Mouse (Mus musculus) ES-E14 (cell line): ENCODE results near the gene Nudt12. TPM values are rescaled to one million over a fixed set of nuclear protein-coding genes. Genes with fewer than 3 reads are reported as not detected.
A peak's percentile ranks its signal among the peaks of the same experiment; 100 is the strongest.

ENCODE experiments used
- DNase-seq: peaks from one replicate; pipeline ENCODE4 v3.0.0-alpha.2; 2013; ENCODE audit warnings: low read depth, low spot score
- H3K27ac ChIP-seq: 2 replicates; pipeline ENCODE4 v1.5.1; 2012; ENCODE audit warnings: low read depth, mild to moderate bottlenecking, low read length, moderate library complexity, mixed read lengths; ENCODE audit not compliant: poor library complexity, insufficient read depth, severe bottlenecking
- H3K36me3 ChIP-seq: 2 replicates; pipeline ENCODE4 v1.6.1; 2012; ENCODE audit warnings: mild to moderate bottlenecking, low read length, moderate library complexity, mixed read lengths; ENCODE audit not compliant: control insufficient read depth, poor library complexity, insufficient read depth, severe bottlenecking
- H3K4me1 ChIP-seq, 2 experiments: fragments of 150-350 bp in 1 of 2; sonication (generic) in 1 of 2; 2 replicates each; pipeline ENCODE4 v1.6.1; 2012; ENCODE audit warnings: low read length in 2 of 2, mild to moderate bottlenecking in 1 of 2, mixed read lengths in 1 of 2; ENCODE audit not compliant: control insufficient read depth in 2 of 2, insufficient read depth in 2 of 2, poor library complexity in 1 of 2
- H3K4me3 ChIP-seq, 2 experiments: fragments of 150-350 bp in 1 of 2; sonication (generic) in 1 of 2; 2 replicates each; pipeline ENCODE4 v1.5.1; 2012; ENCODE audit warnings: low read length in 2 of 2, low read depth in 1 of 2, mild to moderate bottlenecking in 1 of 2, mixed read lengths in 1 of 2; ENCODE audit not compliant: insufficient read depth in 1 of 2, poor library complexity in 1 of 2, severe bottlenecking in 1 of 2
- H3K9ac ChIP-seq: 2 replicates; pipeline ENCODE4 v1.6.1; 2012; ENCODE audit warnings: low read depth, mild to moderate bottlenecking, low read length, mixed read lengths; ENCODE audit not compliant: poor library complexity, insufficient read depth, severe bottlenecking
- H3K9me3 ChIP-seq: fragments of 150-350 bp; sonication (generic); 2 replicates; pipeline ENCODE4 v1.6.1; 2012; ENCODE audit warnings: low read depth, mild to moderate bottlenecking, low read length; ENCODE audit not compliant: control insufficient read depth, insufficient read depth
- CHD2 ChIP-seq: IDR thresholded peaks from 2 replicates; pipeline ENCODE4 v1.6.1; 2014; ENCODE audit warnings: mild to moderate bottlenecking, low read depth, low read length, inconsistent platforms
- HCFC1 ChIP-seq: IDR thresholded peaks from 2 replicates; pipeline ENCODE4 v1.6.1; 2012; ENCODE audit warnings: low read length, inconsistent platforms, borderline replicate concordance; ENCODE audit not compliant: insufficient read depth
- MAFK ChIP-seq: IDR thresholded peaks from 2 replicates; pipeline ENCODE4 v1.6.1; 2014; ENCODE audit warnings: mild to moderate bottlenecking, low read depth, low read length, inconsistent platforms; ENCODE audit not compliant: insufficient read depth
- ZC3H11A ChIP-seq: IDR thresholded peaks from 2 replicates; pipeline ENCODE4 v1.6.1; 2012; ENCODE audit warnings: low read depth, mild to moderate bottlenecking, inconsistent platforms, low read length, borderline replicate concordance
- ZNF384 ChIP-seq: IDR thresholded peaks from 2 replicates; pipeline ENCODE4 v1.6.1; 2012; ENCODE audit warnings: low read depth, low read length, inconsistent platforms
- in situ Hi-C, 2 experiments: fragments of 600-800 bp; cut with MboI; formaldehyde crosslinking; loops; one replicate each; pipeline ENCODE4 v1.15.1; 2025; ENCODE audit warnings: low sequenced_read_pairs in 2 of 2, inconsistent platforms in 1 of 2; ENCODE audit not compliant: unreplicated experiment in 2 of 2
- total RNA-seq: library from RNA; depleted of rRNA; stranded (reverse); fragments of 300-350 nt; gene quantifications from 2 replicates; pipeline ENCODE4 v1.2.3, GENCODE M21; 2012

Gene Nudt12
- total RNA-seq, 1 experiment: 3.4 TPM

GRCm38 (mm10) chr17:59011546-59012307 lies 1.4 kb downstream of the Nudt12 start:
- no peak for DNase-seq
- Histone ChIP-seq H3K9me3 (no peaks in the 10 kb centered on the region), H3K27ac (no peak overlapping the region), H3K9ac (no peak overlapping the region), H3K36me3 (no peaks in the 10 kb centered on the region), H3K4me3 (no peak overlapping the region), H3K4me1 (0 out of 4 replicates have a peak, but pooled peaks cover 0 to 2% of the 10 kb centered on the region in 2 experiments)
- TF ChIP-seq HCFC1: no peak
- no peak for TF ChIP-seq CHD2
- peak; percentile 65; the same call in 1 of the 2 replicates for TF ChIP-seq MAFK
- in situ Hi-C loops: no loop called here

GRCm38 (mm10) chr17:58991275-58991674 lies 21.9 kb downstream of the Nudt12 start, which contains the start of gene Pdzph1:
Gene Pdzph1, minus strand, starts transcription at chr17:58991375.
- in situ Hi-C loops: no loop called here
- TF ChIP-seq CHD2 (no peak), ZC3H11A (no peak), MAFK (no peak), ZNF384 (no peak), HCFC1 (no peak)
- no peak for DNase-seq

GRCm38 (mm10) chr17:58973237-58973636 lies 39.9 kb downstream of the Nudt12 start:
- H3K4me1 ChIP-seq: no peaks in the 10 kb centered on the region
- H3K9ac ChIP-seq: no peak overlapping the region
- H3K9me3 ChIP-seq: no peaks in the 10 kb centered on the region
- no peak for DNase-seq
- TF ChIP-seq CHD2: no peak
- no peak for TF ChIP-seq MAFK
- no peak for TF ChIP-seq HCFC1
- no peak for TF ChIP-seq ZNF384
- no peak for TF ChIP-seq ZC3H11A
- H3K27ac ChIP-seq: no peak overlapping the region
- H3K4me3 ChIP-seq: no peak overlapping the region
- no peaks in the 10 kb centered on the region for H3K36me3 ChIP-seq
- in situ Hi-C loops: no loop called here

More at GRCm38 (mm10) chr17:58991275-58991674, 21.9 kb downstream of the Nudt12 start, which contains the start of gene Pdzph1:
- no peaks in the 10 kb centered on the region for H3K4me1 ChIP-seq
- H3K4me3 ChIP-seq: no peak within 1 kb of the TSS
- no peak within 1 kb of the TSS for H3K9ac ChIP-seq
- H3K9me3 ChIP-seq: no peaks in the 10 kb centered on the region
- no peak within 1 kb of the TSS for H3K27ac ChIP-seq
- H3K36me3 ChIP-seq: no peaks in the 10 kb centered on the region

GRCm38 (mm10) chr17:58959905-58960304 lies 53.3 kb downstream of the Nudt12 start:
- in situ Hi-C loops: no loop called here
- Histone ChIP-seq H3K9me3 (no peaks in the 10 kb centered on the region), H3K27ac (no peak overlapping the region), H3K36me3 (no peaks in the 10 kb centered on the region), H3K9ac (no peak overlapping the region), H3K4me3 (no peak overlapping the region), H3K4me1 (no peaks in the 10 kb centered on the region)
- TF ChIP-seq HCFC1 (no peak), ZC3H11A (peak; percentile 52), ZNF384 (peak; percentile 80), CHD2 (no peak), MAFK (no peak)
- DNase-seq: peak; percentile 42
